Mouse (Mus musculus): ENCODE measurements around the gene Senp6. TPM values are rescaled to one million over a fixed set of nuclear protein-coding genes. Genes with fewer than 3 reads are reported as not detected.
"Not testable (repeated sequence)": the region's sequence is repeated elsewhere in the genome, so short reads cannot be mapped to it uniquely, and the experiment has no call there.

The Senp6 gene
- polyA plus RNA-seq, 1 experiment = not detected

- H3K4me1 ChIP-seq (ENCODE audit: control insufficient read depth, insufficient read depth, low read length) = peaks cover 4% of the 10 kb centered on the region
- H3K27ac ChIP-seq (ENCODE audit: insufficient read depth, low read depth, low read length) = no peak overlapping the region
- H3K4me3 ChIP-seq (ENCODE audit: insufficient read depth, low read depth, low read length) = no peak overlapping the region
- TF ChIP-seq CTCF (IDR thresholded peaks at IDR 0.05; ENCODE audit: insufficient read depth, low read depth, low read length) = no peak
- TF ChIP-seq POLR2A (IDR thresholded peaks at IDR 0.05; ENCODE audit: insufficient read depth, low read depth, low read length) = no peak
- WGBS = 73% methylated on average over 3 of the region's 3 CpGs
Observed at GRCm38 (mm10) chr9:80070026-80070425, 3.3 kb downstream of the Senp6 start.

GRCm38 (mm10) chr9:80071616-80072015 lies 4.9 kb downstream of the Senp6 start:
- TF ChIP-seq CTCF (IDR thresholded peaks at IDR 0.05; ENCODE audit: insufficient read depth, low read depth, low read length) = no peak
- TF ChIP-seq POLR2A (IDR thresholded peaks at IDR 0.05; ENCODE audit: insufficient read depth, low read depth, low read length) = no peak
- Histone ChIP-seq H3K4me3 (ENCODE audit: insufficient read depth, low read depth, low read length) (no peak overlapping the region), H3K4me1 (ENCODE audit: control insufficient read depth, insufficient read depth, low read length) (peaks cover 4% of the 10 kb centered on the region), H3K27ac (ENCODE audit: insufficient read depth, low read depth, low read length) (no peak overlapping the region; the same call in 1 of the 2 replicates)
- 39% methylated on average over 3 of the region's 3 CpGs for WGBS

DNA sequence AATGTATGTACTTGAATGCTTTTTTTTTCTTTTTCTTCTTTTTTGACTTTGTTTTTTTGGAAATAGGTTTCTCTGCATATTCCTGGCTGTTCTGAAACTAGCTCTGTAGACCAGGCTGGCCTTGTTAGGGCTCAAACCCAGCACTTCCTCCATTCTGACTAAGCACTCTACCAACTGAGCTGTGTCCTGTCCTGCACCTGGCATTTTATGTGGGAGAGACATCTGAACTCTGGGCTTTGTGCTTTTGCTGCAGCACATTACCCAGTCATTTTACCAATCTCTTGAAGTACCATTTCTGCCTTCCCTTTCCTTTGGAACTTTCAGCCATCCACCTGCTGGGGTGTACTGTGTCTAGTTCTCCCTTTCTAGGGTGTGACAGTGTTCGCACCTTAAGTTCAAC lies 7.4 kb downstream of the Senp6 start:
- no peak overlapping the region for H3K27ac ChIP-seq (ENCODE audit: insufficient read depth, low read depth, low read length)
- WGBS = 79% methylated on average over 1 of the region's 1 CpGs
- TF ChIP-seq CTCF (IDR thresholded peaks at IDR 0.05; ENCODE audit: insufficient read depth, low read depth, low read length) (no peak), POLR2A (IDR thresholded peaks at IDR 0.05; ENCODE audit: insufficient read depth, low read depth, low read length) (no peak)
- H3K4me1 ChIP-seq (ENCODE audit: control insufficient read depth, insufficient read depth, low read length) = peaks cover 2% of the 10 kb centered on the region; the same call in 1 of the 2 replicates
- no peak overlapping the region for H3K4me3 ChIP-seq (ENCODE audit: insufficient read depth, low read depth, low read length)

DNA sequence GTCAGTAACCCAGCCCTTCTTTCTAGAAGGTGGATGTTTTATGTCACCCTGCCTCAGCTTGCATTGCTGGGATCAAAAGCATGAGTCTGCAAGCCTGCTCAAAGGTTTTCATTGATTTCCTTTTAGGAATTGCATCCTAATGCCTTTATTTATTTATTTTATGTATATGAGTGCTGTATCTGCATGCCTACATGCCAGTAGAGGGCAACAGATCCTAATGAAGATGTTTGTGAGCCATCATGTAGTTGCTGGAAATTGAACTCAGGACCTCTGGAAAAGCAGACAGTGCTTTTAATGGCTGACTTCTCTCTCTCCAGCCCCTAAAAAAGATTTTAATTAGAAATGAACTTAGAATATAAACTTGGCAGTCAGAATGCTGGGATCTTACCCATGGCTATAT lies 8.2 kb downstream of the Senp6 start:
- H3K4me3 ChIP-seq (ENCODE audit: insufficient read depth, low read depth, low read length) = no peak overlapping the region
- no peak overlapping the region for H3K27ac ChIP-seq (ENCODE audit: insufficient read depth, low read depth, low read length)
- H3K4me1 ChIP-seq (ENCODE audit: control insufficient read depth, insufficient read depth, low read length) = peaks cover 2% of the 10 kb centered on the region; the same call in 1 of the 2 replicates
- no peak for TF ChIP-seq CTCF (IDR thresholded peaks at IDR 0.05; ENCODE audit: insufficient read depth, low read depth, low read length)

DNA sequence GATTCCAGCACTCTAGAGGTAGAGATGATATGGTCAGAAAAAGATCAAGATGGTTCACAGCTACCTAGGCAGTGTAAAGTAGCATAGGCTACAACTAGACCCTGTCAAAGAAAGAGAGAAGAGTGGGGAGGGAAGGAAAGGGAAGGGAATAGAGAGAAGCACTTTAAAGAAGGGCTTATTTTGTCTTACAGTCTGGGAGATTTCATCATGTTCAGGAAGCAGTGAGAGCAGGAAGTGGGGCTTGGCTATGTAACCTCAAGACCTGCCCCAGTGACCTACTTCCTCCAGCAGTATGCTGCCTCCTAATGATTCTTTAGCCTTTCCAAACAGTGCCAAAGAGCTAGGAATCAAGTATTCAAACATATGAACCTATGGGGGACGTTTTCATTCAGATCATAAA lies 14.2 kb downstream of the Senp6 start:
- 74% methylated on average over 1 of the region's 1 CpGs for WGBS
- Histone ChIP-seq H3K4me3 (ENCODE audit: insufficient read depth, low read depth, low read length) (no peak overlapping the region), H3K4me1 (ENCODE audit: control insufficient read depth, insufficient read depth, low read length) (peaks cover 2% of the 10 kb centered on the region; the same call in 1 of the 2 replicates), H3K27ac (ENCODE audit: insufficient read depth, low read depth, low read length) (no peak overlapping the region)
- TF ChIP-seq CTCF (IDR thresholded peaks at IDR 0.05; ENCODE audit: insufficient read depth, low read depth, low read length) = no peak

- Histone ChIP-seq H3K4me3 (ENCODE audit: insufficient read depth, low read depth, low read length) (no peak overlapping the region), H3K27ac (ENCODE audit: insufficient read depth, low read depth, low read length) (no peak overlapping the region), H3K4me1 (ENCODE audit: control insufficient read depth, insufficient read depth, low read length) (peaks cover 2% of the 10 kb centered on the region; the same call in 1 of the 2 replicates)
- 46% methylated on average over 10 of the region's 10 CpGs for WGBS
- no peak for TF ChIP-seq POLR2A (IDR thresholded peaks at IDR 0.05; ENCODE audit: insufficient read depth, low read depth, low read length)
- no peak for TF ChIP-seq CTCF (IDR thresholded peaks at IDR 0.05; ENCODE audit: insufficient read depth, low read depth, low read length)
Observed at GRCm38 (mm10) chr9:80084429-80085092, 17.9 kb downstream of the Senp6 start.

GRCm38 (mm10) chr9:80085665-80086064 lies 19.0 kb downstream of the Senp6 start:
- Histone ChIP-seq H3K4me3 (ENCODE audit: insufficient read depth, low read depth, low read length) (no peak overlapping the region), H3K27ac (ENCODE audit: insufficient read depth, low read depth, low read length) (no peak overlapping the region), H3K4me1 (ENCODE audit: control insufficient read depth, insufficient read depth, low read length) (peaks cover 2% of the 10 kb centered on the region; the same call in 1 of the 2 replicates)
- no peak for TF ChIP-seq POLR2A (IDR thresholded peaks at IDR 0.05; ENCODE audit: insufficient read depth, low read depth, low read length)
- no peak for TF ChIP-seq CTCF (IDR thresholded peaks at IDR 0.05; ENCODE audit: insufficient read depth, low read depth, low read length)
- 27% methylated on average over 2 of the region's 2 CpGs for WGBS

GRCm38 (mm10) chr9:80086272-80086966 lies 19.7 kb downstream of the Senp6 start:
- not testable (repeated sequence) for H3K4me1 ChIP-seq (ENCODE audit: control insufficient read depth, insufficient read depth, low read length); H3K27ac ChIP-seq (ENCODE audit: insufficient read depth, low read depth, low read length); H3K4me3 ChIP-seq (ENCODE audit: insufficient read depth, low read depth, low read length)
- 91% methylated on average over 6 of the region's 6 CpGs for WGBS

- peaks cover 2% of the 10 kb centered on the region; the same call in 1 of the 2 replicates for H3K4me1 ChIP-seq (ENCODE audit: control insufficient read depth, insufficient read depth, low read length)
- no peak for TF ChIP-seq POLR2A (IDR thresholded peaks at IDR 0.05; ENCODE audit: insufficient read depth, low read depth, low read length)
- TF ChIP-seq CTCF (IDR thresholded peaks at IDR 0.05; ENCODE audit: insufficient read depth, low read depth, low read length) = no peak
- no peak overlapping the region for H3K4me3 ChIP-seq (ENCODE audit: insufficient read depth, low read depth, low read length)
- no peak overlapping the region for H3K27ac ChIP-seq (ENCODE audit: insufficient read depth, low read depth, low read length)
- WGBS = 63% methylated on average over 3 of the region's 3 CpGs
Observed at GRCm38 (mm10) chr9:80089409-80089808, 22.7 kb downstream of the Senp6 start.

All from olfactory bulb, adult 2 months (tissue).